Mouse (Mus musculus) colon, adult 2 months (tissue): ENCODE measurements around the gene Cep97. TPM values are rescaled to one million over a fixed set of nuclear protein-coding genes. Genes with fewer than 3 reads are reported as not detected.

ENCODE experiments used
- polyA plus RNA-seq: library from polyadenylated mRNA; depleted of rRNA; stranded (reverse); fragments of >200 nt; gene quantifications from 2 replicates; pipeline ENCODE4 v1.2.3, GENCODE M21; 2012; rRNA removed

Cep97 gene
- polyA plus RNA-seq: 0.34 and 0.43 TPM in 2 replicates

GRCm38 (mm10) chr16:55934453-55935037 is at the start of gene Cep97:
Cep97 (minus strand) TSS chr16:55934855.

GRCm38 (mm10) chr16:55973431-55974255 is 39.0 kb upstream of the Cep97 start, which contains the start of gene Zbtb11:
Zbtb11 (plus strand) TSS chr16:55973883.

GRCm38 (mm10) chr16:55966212-55966871 is 31.7 kb upstream of the Cep97 start, which contains the start of gene Rpl24:
Rpl24 (plus strand) TSS chr16:55966275.

GRCm38 (mm10) chr16:55894893-55895650 is 39.6 kb downstream of the Cep97 start, which contains the start of gene Nxpe3:
Nxpe3 (minus strand) TSS chr16:55895285.

Other genes starting within 250 kb of the Cep97 start
- gene Nfkbiz, start 96.0 kb downstream of the Cep97 start, polyA plus RNA-seq: 27.5 and 29.9 TPM in 2 replicates
- gene Nxpe3, start 39.6 kb downstream of the Cep97 start, polyA plus RNA-seq: 0.23 and 0.27 TPM in 2 replicates
- gene Rpl24, start 31.4 kb upstream of the Cep97 start, polyA plus RNA-seq: 39.1 and 104 TPM in 2 replicates
- 3.0 and 4.0 TPM in 2 replicates for gene Zbtb11, start 39.0 kb upstream of the Cep97 start, polyA plus RNA-seq
- 5.0 and 6.1 TPM in 2 replicates for gene Pcnp, start 94.9 kb upstream of the Cep97 start, polyA plus RNA-seq
- gene Trmt10c, start 103.0 kb upstream of the Cep97 start, polyA plus RNA-seq: 3.4 and 3.5 TPM in 2 replicates
- gene Senp7, start 113.5 kb upstream of the Cep97 start, polyA plus RNA-seq: 1.1 and 1.2 TPM in 2 replicates